Mouse (Mus musculus): ENCODE data around the gene Hist1h2ah.

The Hist1h2ah gene

DNA sequence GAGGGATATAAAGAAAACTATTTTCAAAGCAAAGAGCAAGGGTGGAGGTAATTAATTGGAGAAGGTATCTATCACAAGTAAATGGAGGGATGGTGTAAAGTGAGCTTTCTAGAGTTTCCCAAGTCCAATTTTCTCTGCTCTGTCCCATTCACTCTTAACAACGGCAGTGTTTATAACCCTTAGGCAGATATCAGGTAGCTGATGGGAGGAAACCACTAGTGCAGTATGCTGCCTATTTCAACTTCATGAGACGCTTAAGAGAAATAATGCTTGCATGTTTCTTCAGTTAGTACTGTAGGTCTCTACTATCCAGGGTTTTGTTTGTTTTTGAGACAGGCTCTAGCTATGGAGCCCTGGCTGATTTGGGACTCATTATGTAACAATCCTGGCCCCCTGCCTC, 2.0 kb upstream of the Hist1h2ah start:
- DNase-seq = no peak

DNA sequence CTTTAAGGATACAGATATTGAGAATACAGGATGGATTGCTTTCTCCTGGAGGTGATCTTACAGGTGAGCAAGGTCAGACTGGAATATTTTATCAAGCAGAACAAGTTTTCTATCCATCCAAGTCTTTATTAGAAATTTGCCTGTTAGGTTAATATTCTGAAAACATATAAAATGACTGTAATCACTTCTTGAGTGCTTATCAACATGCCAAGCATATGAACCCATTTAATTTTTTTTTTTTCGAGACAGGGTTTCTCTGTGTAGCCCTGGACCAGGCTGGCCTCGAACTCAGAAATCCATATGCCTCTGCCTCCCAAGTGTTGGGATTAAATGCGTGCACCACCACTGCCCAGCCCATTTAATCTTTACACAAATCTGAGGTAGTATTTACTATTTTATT, 1.6 kb upstream of the Hist1h2ah start:
- no peak for DNase-seq

GRCm38 (mm10) chr13:22036149-22036956, 985 bp upstream of the Hist1h2ah start:
- no peak for DNase-seq

- no peak for DNase-seq
Measured at GRCm38 (mm10) chr13:22034443-22035266, 713 bp downstream of the Hist1h2ah start.

DNA sequence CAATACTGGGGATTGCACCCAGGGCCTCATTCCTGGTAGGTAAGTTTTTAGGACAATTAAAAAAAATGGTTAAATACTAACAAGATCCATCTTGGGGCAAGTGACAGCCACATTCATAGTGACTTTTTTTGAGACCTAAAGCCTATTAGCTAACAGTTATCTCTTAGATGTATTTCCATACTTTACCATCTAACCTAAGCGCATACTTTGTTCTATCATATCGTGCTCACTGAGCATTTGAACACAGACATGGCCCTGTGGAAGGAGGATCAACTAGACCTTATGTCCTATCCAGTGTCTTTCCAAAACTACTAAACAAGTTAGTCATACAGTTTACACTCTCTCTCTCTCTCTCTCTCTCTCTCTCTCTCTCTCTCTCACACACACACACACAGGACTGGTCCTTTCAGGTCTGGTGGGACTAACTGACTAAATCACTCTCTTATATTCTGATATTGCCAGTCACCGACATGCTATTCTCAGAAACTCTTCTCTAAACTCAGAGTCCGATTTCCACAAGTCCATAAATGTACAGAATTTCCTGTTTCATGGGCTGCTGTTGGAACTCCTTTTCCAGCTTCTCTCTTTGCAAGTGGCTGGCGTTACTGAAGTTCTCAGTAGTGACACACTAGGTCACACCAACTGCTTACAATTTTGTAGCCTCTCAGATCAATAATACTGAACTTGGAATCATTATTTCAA, 1.5 kb downstream of the Hist1h2ah start:
- DNase-seq = no peak

- DNase-seq = no peak
Measured at GRCm38 (mm10) chr13:22030493-22030892, 4.9 kb downstream of the Hist1h2ah start.

DNA sequence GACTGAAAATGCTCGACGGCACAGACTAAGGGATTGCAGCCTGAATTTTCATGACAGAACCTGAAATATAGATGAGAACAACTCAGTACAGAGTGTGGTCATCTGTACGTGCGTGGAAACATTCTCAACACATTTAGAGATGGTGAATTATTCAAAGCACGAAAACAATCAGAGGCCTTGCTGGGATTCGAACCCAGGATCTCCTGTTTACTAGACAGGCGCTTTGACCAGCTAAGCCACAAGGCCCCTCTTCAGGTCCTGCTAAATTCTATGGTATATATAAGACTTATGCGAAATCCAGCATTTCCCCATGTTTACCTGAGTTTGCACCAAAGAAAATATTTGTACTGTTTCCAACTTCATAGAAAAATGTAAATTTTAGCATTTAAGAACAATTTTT, 5.4 kb downstream of the Hist1h2ah start:
- no peak for DNase-seq

DNA sequence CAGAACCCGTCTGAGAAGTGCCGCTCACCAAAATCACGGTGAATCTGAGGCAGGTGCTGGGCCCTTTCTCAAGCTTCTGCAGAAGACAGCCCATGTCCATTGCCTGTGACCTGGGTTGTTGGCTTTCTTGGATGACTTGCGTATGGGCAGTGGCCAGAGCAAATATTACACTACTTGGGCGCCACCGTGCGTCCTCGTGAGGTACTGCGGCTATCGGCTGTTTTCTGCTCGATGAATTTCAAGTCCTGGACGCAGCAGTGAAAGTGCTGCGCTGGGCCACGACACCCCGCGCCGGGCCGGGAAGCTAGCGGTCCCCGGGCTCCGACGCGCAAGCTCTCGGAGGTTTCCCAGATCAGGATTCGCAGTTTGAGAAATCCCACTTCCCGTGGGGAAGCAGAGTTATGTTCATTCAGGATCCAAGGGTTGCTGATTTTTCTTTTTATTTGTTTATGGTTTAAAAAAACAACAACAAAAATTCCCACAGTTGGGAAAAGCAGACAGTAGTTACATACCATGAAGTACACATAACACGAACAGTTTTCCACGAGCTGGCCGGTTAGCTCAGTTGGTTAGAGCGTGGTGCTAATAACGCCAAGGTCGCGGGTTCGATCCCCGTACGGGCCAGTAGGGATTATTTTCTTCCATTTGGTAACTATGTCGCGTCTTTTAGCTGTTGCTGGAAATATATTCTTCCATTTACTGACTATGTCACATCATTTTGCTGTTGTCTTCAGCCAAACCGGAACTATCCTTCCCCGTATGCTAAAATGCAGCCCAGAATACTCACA, 6.5 kb downstream of the Hist1h2ah start:
- peak; percentile 89 for DNase-seq

DNA sequence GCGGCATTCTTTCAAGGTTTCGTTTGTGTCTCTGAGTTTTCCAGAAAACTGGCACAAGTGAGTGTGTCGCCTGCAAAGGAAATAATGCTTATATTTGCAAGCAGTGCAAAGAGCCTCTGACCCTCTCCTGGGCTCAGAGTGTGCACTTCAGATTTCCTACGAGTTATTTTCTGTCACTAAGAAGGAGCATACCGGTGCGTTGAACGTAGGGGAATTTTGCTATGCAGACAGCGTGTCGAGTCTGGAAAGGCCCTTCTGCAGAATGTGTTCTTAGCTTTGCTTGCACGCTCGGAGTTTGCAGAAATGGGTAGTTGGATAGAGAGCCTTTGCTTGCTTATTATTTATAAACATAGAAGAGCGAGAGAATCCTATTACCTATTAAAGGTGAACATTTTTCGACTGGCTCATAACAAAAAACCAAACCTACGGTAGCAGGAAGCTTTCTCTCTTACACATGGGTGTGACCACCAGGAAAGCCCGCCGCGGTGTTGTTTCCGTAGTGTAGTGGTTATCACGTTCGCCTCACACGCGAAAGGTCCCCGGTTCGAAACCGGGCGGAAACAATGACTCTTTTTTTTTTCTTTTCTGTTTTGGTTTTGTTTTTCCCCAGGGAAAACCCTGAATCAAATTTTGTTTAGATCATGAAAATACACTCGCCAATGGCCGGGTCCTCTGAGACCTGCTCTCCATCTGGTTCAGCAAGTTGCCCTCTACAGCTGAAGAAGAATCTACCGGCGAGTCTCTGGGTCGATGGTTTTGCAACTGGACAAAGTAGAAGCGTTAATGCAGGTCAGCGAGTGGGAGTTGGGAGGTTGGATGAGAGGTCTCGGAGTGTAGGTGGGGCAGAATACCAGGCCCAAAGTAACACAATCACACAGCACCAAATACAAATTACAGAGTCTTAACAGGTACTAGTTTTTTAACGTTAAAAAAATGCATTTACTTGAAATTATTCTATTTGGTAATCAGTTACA, 9.0 kb downstream of the Hist1h2ah start:
- DNase-seq = peak; percentile 90

GRCm38 (mm10) chr13:22022241-22022640, 13.1 kb downstream of the Hist1h2ah start:
- DNase-seq = peak; percentile 73

DNA sequence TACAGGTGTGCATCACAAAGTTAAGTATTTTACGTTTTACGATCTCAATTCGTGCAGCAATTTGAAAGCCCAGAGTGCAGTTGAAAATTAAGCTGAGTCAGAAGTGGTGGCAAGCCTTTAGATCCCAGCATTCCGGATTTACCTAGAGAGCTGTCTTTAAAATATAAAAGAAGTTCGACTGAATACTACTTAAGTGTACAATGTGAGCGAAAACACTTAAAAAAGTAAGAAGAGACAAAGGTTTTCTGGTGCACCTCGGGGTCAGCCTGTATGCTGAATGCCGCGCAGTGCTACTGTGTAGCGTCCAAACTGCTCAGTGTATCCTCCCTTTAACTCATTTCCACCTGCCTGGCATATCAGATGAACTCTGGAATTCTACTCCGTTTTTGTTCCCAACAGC, 13.8 kb downstream of the Hist1h2ah start:
- no peak for DNase-seq

- DNase-seq = peak; percentile 50
Measured at GRCm38 (mm10) chr13:22020901-22021339, 14.4 kb downstream of the Hist1h2ah start.

DNA sequence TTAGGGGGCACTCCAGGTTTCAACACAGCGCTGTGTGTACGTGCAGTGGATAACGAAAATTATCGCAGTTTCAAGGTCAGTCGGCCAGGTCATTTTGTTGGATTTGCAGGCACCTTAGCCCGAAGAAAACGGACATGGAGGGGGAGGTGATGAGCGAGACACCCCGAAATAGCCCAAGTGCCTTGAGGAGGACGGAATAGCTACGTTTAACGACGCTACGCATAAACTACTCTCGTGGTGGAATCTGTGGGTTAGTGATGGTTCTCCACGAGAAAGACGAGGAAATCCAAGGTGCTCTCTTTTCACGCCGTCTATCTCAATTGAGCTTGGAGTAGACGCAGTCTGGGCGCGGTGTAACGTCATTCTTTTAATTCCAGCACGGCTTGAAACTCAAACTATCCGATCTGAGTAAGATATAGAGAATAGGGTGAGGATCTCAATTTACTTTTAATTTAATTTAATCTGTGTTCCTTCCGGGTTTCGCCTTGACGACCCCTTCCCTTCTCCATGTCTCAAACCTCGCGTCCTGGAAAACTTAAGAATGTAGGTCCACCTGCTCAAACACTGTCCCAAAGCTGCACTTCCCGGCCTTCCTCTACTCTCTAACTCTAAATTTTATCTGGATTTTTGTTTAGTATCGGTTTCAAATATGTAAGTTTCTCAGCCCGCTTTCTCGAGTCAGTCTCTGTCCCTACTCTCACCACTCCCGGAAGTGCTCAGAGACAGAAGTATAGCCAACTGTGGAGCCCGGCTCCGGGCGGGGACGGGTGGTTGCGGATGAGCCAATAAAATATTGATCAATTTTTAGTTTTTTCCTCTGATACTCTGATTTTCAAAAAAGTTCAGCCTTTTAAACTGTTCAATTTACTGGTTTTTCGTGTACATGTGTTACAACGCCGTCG, 15.2 kb downstream of the Hist1h2ah start:
- DNase-seq = peak; percentile 66

DNA sequence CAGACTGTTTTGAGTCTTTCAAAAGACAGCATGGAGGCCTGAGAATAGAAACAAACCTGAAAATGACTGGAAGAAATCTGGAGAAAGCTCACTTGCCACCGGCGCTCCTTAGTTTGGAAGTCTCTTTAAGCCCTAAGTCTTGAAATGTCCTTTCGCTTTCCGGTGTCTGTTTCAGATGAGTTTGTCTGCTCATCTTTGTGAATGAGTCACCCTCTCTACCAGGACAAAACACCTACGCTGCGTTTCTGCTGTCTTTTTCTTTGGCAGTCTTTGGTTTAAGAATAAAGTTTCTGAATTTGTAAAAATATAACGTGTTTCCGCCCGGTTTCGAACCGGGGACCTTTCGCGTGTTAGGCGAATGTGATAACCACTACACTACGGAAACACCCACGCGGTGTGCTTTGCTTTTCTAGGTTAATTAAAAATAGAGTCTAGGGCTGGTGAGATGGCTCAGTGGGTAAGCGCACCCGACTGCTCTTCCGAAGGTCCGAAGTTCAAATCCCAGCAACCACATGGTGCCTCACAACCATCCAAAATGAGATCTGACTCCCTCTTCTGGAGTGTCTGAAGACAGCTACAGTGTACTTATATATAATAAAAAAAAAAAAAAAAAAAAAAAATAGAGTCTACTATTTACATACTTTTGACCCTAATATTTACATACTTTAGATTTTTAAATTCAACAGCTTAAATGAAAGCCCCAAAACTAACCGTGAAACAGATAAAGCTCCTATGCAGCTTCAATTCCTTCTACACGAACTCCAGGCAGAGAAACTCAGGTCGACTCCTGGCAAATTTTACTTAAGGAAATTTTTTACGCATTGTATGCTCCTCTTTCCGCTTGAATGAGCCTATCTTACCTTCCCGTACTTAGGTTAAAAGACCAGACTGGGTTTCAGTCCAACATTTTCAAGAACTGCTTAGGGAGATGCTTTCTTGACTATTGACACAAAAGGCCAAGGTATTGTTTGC, 19.6 kb downstream of the Hist1h2ah start:
- DNase-seq = peak; percentile 86

- no peak for DNase-seq
Measured at GRCm38 (mm10) chr13:22014411-22014845, 20.9 kb downstream of the Hist1h2ah start.

DNA sequence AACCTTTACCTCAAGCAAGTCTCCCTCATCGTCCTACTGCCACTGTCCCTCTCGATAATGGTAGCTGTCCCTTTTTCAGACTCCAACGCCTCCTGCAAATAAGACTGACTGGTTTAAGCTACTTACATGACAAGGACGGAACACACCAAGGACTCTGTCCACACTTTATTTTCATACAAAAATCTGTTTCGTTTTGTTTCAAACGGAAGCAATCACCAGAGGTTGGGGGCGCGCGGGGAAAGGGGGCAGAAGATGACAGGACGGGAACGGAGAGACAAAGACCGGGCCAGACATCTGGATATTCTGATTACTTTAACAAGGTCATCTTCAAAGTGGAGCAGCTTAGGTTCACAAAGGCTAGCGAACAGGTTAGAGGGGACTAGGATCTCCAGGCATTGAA, 21.7 kb downstream of the Hist1h2ah start:
- no peak for DNase-seq

DNA sequence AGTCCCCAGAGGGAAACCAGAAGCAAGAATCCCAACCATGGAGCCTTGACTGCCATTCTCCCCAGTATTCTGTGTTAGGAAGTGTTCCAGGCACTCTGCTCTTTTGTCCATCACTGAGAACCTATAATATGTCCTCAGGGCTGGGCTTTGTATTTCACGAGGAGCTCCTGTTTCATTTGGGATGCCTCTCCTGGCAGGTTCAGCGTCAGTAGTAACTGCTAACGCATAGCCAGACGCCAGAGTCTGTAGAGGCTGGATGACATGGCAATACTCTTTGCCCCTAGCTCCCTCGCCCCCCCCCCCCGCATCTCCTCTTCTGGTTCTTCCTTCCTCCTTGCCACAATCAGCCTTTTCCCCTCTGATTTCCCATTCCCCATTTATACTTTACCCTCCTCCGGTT, 25.7 kb downstream of the Hist1h2ah start, which contains the start of gene Prss16:
Gene Prss16 (minus strand): TSS at position 101 of the 400 bp plus-strand sequence.
- DNase-seq = no peak

GRCm38 (mm10) chr13:22008707-22009106, 26.7 kb downstream of the Hist1h2ah start:
- DNase-seq = no peak

GRCm38 (mm10) chr13:22007872-22008271, 27.5 kb downstream of the Hist1h2ah start:
- DNase-seq = no peak

All from thymus, postnatal 14 days (tissue).